Mouse (Mus musculus): Measurements from ENCODE around the gene Ghdc.

DNA sequence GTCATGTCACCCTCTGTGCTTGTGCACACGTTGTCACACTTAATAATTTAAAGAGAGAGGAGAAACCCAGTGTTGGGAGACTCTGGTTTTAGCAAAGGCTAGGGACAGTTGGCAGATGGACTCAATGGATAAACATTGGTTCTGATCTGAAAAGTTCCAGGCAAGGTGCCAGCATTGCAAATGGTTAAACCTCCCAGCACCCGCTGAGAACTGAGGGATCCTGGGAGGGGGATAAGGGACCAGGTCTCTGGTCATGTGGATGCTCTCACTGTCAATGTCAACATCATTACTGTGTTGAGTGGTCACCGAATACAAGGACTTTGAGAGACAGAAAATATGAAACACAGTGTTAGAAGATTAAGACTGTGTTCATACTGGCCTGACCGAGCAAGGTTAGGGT is 46.0 kb upstream of the Ghdc start:
- no peak for TF ChIP-seq GATA1 (IDR thresholded peaks at IDR 0.05; ENCODE audit: borderline replicate concordance, low read length)
- TF ChIP-seq FLI1 (IDR thresholded peaks at IDR 0.05; ENCODE audit: low read length) = no peak

Measured in megakaryocyte, embryonic 14.5 days (primary cell).